Mouse (Mus musculus) right cerebral cortex, postnatal 10 days (tissue): ENCODE measurements around the gene Pcdh19.
A peak's percentile ranks its signal among the peaks of the same experiment; 100 is the strongest.

Experiments
- DNase-seq, 2 experiments: peaks; one replicate each; pipeline ENCODE4 v3.0.0; 2021; ENCODE audit warnings: low spot score in 2 of 2

Pcdh19 gene

GRCm38 (mm10) chrX:133657308-133658302, 31.2 kb downstream of the Pcdh19 start:
- peak; percentile 26 to 38 for DNase-seq

GRCm38 (mm10) chrX:133655876-133656538, 32.8 kb downstream of the Pcdh19 start:
- DNase-seq, result no peak

GRCm38 (mm10) chrX:133655196-133655595, 33.6 kb downstream of the Pcdh19 start:
- no peak for DNase-seq

- no peak for DNase-seq
Measured at GRCm38 (mm10) chrX:133653071-133653470, 35.7 kb downstream of the Pcdh19 start.

- no peak for DNase-seq
Measured at GRCm38 (mm10) chrX:133650379-133650778, 38.4 kb downstream of the Pcdh19 start.

GRCm38 (mm10) chrX:133647809-133648208, 41.0 kb downstream of the Pcdh19 start:
- DNase-seq, result no peak

GRCm38 (mm10) chrX:133639445-133639844, 49.3 kb downstream of the Pcdh19 start:
- DNase-seq, result no peak

GRCm38 (mm10) chrX:133629538-133629937, 59.2 kb downstream of the Pcdh19 start:
- no peak for DNase-seq

- DNase-seq, result no peak
Measured at GRCm38 (mm10) chrX:133618222-133618621, 70.6 kb downstream of the Pcdh19 start.

- no peak for DNase-seq
Measured at GRCm38 (mm10) chrX:133605828-133606227, 83.0 kb downstream of the Pcdh19 start.

- no peak for DNase-seq
Measured at GRCm38 (mm10) chrX:133604272-133604671, 84.5 kb downstream of the Pcdh19 start.

- DNase-seq, result no peak
Measured at GRCm38 (mm10) chrX:133602068-133602467, 86.7 kb downstream of the Pcdh19 start.

GRCm38 (mm10) chrX:133601658-133602057, 87.1 kb downstream of the Pcdh19 start:
- DNase-seq, result no peak

GRCm38 (mm10) chrX:133601195-133601594, 87.6 kb downstream of the Pcdh19 start:
- DNase-seq, result no peak

GRCm38 (mm10) chrX:133575601-133576382, 113.0 kb downstream of the Pcdh19 start:
- DNase-seq, result no peak

GRCm38 (mm10) chrX:133565355-133565754, 123.4 kb downstream of the Pcdh19 start:
- peak in 1 of 2 experiments; percentile 31 for DNase-seq
